Mouse (Mus musculus) neural tube, embryonic 14.5 days (tissue): ENCODE results near the gene Tmem254c. TPM values are rescaled to one million over a fixed set of nuclear protein-coding genes. Genes with fewer than 3 reads are reported as not detected.
"Not testable (repeated sequence)": the region's sequence is repeated elsewhere in the genome, so short reads cannot be mapped to it uniquely, and the experiment has no call there.

Source experiments
- ATAC-seq: fragments of 200-750 bp; cut with Nextera tagmentation; 2 replicates; pipeline ENCODE4 v1.8.0; 2017; ENCODE audit warnings: low read depth, mild to moderate bottlenecking, moderate TSS enrichment, moderate library complexity
- H3K27ac ChIP-seq: fragments of 300-500 bp; sonication (generic); 2 replicates; pipeline ENCODE4 v1.5.1; 2014; ENCODE audit warnings: low read depth, mild to moderate bottlenecking, control low read depth, low read length, moderate library complexity, mixed read lengths
- H3K27me3 ChIP-seq: fragments of 300-500 bp; sonication (generic); 2 replicates; pipeline ENCODE4 v1.6.1; 2014; ENCODE audit warnings: low read length; ENCODE audit not compliant: control insufficient read depth, insufficient read depth
- H3K36me3 ChIP-seq: fragments of 300-500 bp; sonication (generic); 2 replicates; pipeline ENCODE4 v1.6.1; 2014; ENCODE audit warnings: low read length, mixed read lengths; ENCODE audit not compliant: control insufficient read depth, insufficient read depth
- H3K4me1 ChIP-seq: fragments of 300-500 bp; sonication (generic); 2 replicates; pipeline ENCODE4 v1.6.1; 2014; ENCODE audit warnings: low read length; ENCODE audit not compliant: control insufficient read depth, insufficient read depth
- H3K4me2 ChIP-seq: fragments of 300-500 bp; sonication (generic); 2 replicates; pipeline ENCODE4 v1.6.1; 2014; ENCODE audit warnings: mild to moderate bottlenecking, low read depth, low read length, control low read depth
- H3K4me3 ChIP-seq: fragments of 300-500 bp; sonication (generic); 2 replicates; pipeline ENCODE4 v1.5.1; 2014; ENCODE audit warnings: low read depth, low read length, control low read depth, mixed read lengths
- H3K9ac ChIP-seq: fragments of 300-500 bp; sonication (generic); replicated peaks from 2 replicates; pipeline ENCODE4 v1.6.1; 2014; ENCODE audit warnings: low read depth, mild to moderate bottlenecking, control low read depth, low read length, mixed read lengths
- H3K9me3 ChIP-seq: fragments of 300-500 bp; sonication (generic); 2 replicates; pipeline ENCODE4 v1.6.1; 2016; ENCODE audit warnings: low read length; ENCODE audit not compliant: control insufficient read depth
- WGBS: fragments of 180-500 bp; shearing (Covaris S2); extraction: QIAGEN DNeasy Blood & Tissue Kit; methylation state at CpG from one replicate; pipeline ENCODE4 v1.1.7; 2014; 5-methylcytosine and 5-hydroxymethylcytosine counted together
- polyA plus RNA-seq: library from polyadenylated mRNA; unstranded; fragments of >200 nt; fragmentation: Nextera tagmentation; extraction: Ambion mirVana; gene quantifications from 2 replicates; pipeline ENCODE4 v1.2.1, GENCODE M21; 2014

Tmem254c gene
- polyA plus RNA-seq, 1 experiment from 2014 or later = 17.4 TPM

DNA sequence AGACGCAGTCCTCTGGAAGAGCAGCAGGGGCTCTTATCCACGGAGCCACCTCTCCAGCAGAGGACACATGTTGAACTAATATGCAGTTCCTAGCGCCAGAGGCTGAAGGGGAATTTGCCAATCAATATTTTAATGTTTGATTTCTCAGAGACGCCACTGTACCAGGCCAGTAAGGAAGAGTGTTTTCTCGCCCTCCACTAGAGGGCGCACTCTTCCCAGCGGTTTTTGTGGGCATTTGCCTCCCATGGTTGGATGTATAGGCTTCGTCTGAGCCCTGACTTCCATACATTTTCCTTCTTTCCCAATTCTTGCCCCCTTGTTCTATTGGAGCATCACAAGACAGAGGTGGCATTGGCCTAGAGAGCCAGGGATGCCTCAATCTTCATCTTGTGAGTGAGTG is 20.1 kb downstream of the Tmem254c start:
- ATAC-seq, H3K36me3 ChIP-seq, H3K9ac ChIP-seq, H3K4me3 ChIP-seq, H3K27me3 ChIP-seq, H3K27ac ChIP-seq, H3K4me2 ChIP-seq, H3K4me1 ChIP-seq, H3K9me3 ChIP-seq: not testable (repeated sequence)
- no CpG with 5 or more reads among the region's 8 CpGs for WGBS

DNA sequence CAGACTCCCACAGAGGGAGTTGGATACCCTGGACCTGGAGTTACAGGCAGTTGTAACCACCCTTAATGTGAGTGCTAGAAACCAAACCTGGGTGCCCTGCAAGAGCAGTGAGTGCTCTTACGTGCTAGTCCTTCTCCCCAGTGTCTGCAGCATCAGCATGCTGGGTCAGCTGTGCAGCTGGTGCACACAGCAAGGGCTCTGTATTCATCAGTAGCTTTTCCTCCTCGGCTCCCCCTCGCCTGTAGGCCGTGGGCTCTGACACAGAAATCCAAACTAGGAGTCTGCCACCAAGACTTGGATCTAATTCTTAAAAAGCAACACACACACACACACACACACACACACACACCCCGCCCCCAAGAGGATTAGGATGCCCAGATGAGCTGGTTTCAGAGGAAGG is 22.1 kb downstream of the Tmem254c start:
- not testable (repeated sequence) for H3K27me3 ChIP-seq, H3K4me1 ChIP-seq, H3K4me2 ChIP-seq, H3K27ac ChIP-seq, H3K36me3 ChIP-seq, ATAC-seq, H3K4me3 ChIP-seq, H3K9me3 ChIP-seq, H3K9ac ChIP-seq
- no CpG with 5 or more reads among the region's 5 CpGs for WGBS

DNA sequence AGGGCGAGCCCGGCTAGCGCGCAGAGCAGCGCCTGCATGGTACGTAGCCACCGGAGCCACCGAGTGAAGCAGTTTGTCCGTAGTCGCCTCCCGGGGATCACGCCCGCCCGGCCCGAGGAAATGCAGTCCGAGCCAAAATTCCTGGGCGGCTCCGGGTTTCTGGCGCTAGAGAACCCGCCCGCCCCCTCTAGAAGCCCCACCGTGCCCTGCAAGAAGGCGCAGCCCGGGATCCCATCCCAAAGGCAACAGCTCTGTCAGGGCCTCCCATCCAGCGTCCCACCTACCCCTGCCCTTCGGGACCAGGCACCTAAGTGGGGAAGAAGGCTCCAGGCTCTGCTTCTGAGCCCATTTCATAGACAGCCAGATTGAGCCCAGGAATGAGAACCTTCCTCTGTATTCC is 24.5 kb downstream of the Tmem254c start, which contains the start of gene Gm9780:
TSS of gene Gm9780 (minus strand) at position 101 of the 400 bp plus-strand sequence.
- not testable (repeated sequence) for H3K27me3 ChIP-seq, H3K9me3 ChIP-seq, H3K9ac ChIP-seq, H3K4me3 ChIP-seq, H3K36me3 ChIP-seq, H3K4me1 ChIP-seq, H3K27ac ChIP-seq, ATAC-seq, H3K4me2 ChIP-seq
- WGBS = no CpG with 5 or more reads among the region's 26 CpGs

DNA sequence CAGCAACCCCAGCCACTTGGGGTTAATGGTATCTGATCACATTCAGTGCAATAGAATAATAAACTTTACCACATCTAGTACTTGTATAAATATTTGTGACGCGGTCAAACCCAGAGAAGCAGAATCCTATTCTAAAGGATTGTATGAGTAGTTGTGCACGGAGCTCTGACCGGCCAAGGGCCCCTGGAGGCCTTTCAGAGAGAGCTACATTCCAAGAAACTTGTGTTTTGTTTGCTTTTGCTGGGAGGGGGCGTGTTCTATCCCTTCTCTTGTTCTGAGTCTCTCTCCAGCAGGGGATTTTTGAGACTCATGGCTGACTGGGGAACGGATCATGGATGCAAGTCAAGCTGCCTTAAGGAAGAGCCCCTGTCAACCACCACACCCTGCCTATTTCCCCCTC is 31.7 kb downstream of the Tmem254c start:
- not testable (repeated sequence) for H3K4me2 ChIP-seq, ATAC-seq, H3K36me3 ChIP-seq, H3K27ac ChIP-seq, H3K9me3 ChIP-seq, H3K9ac ChIP-seq, H3K4me1 ChIP-seq, H3K27me3 ChIP-seq, H3K4me3 ChIP-seq
- WGBS = no CpG with 5 or more reads among the region's 6 CpGs

DNA sequence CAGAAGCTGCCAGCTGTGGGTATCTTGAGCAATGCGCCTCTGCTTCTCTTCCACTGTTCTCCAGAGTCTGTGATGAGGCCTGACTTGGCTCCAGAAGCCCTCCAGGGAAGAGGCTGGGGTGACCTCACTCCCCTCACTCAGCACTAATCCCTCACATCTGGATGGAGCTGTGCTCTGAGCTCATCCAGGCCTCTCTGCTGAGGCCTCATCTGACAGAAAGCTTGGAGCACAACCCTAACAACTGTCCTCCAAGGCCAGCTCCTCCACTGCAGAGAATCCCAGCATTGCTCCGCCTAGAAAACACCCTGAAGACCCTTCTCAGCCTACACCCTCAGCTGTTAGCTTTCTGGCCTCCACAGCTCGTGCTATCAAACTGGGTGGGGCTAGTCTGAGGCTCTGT is 32.8 kb downstream of the Tmem254c start:
- not testable (repeated sequence) for H3K36me3 ChIP-seq, H3K27me3 ChIP-seq, H3K4me3 ChIP-seq, ATAC-seq, H3K9me3 ChIP-seq, H3K4me2 ChIP-seq, H3K4me1 ChIP-seq, H3K9ac ChIP-seq, H3K27ac ChIP-seq
- no CpG with 5 or more reads among the region's 3 CpGs for WGBS

DNA sequence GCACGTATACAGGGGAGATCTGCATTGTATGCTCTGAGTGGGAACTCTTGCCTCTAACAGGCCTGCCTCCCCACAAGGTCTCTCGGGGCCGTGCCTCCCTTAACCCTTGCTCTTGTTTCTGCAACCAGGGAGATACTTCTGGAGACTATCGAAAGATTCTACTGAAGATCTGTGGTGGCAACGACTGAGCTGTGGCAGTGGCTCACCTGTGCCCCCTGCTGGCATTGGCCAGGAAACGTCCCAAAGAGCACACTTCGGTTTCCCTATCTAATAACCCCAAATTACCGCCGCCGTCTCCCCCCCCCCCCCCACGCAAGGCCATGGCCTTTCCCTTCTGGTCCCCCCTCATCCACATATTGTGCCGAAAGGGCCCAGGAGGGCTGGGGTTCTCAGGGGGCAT is 41.5 kb downstream of the Tmem254c start:
- WGBS = no CpG with 5 or more reads among the region's 12 CpGs
- not testable (repeated sequence) for H3K4me3 ChIP-seq, H3K9me3 ChIP-seq, H3K36me3 ChIP-seq, H3K9ac ChIP-seq, H3K4me2 ChIP-seq, H3K27ac ChIP-seq, H3K27me3 ChIP-seq, H3K4me1 ChIP-seq, ATAC-seq

DNA sequence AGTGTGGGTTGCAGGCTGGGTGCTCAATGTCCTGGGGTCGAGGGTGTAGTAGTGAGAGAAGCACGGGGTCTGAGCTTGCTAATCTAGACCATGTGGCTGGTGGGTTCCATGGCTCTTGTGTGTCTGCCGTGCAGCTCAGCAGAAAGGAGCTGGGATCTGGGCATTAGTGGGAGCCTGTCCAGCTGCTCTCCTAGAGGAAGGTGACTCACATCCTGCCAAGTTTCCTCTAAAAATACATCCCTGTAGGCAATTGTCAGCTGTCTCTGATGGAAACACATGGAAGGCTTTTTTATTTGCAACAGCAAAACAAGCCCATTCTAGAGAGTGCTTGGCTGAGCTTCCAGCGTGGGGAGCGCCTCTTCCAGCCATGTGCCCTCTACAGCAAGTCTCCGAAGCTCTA is 44.3 kb downstream of the Tmem254c start:
- not testable (repeated sequence) for H3K4me3 ChIP-seq, H3K4me2 ChIP-seq, H3K9me3 ChIP-seq, H3K27ac ChIP-seq, H3K36me3 ChIP-seq, H3K9ac ChIP-seq, H3K27me3 ChIP-seq, H3K4me1 ChIP-seq, ATAC-seq
- WGBS = no CpG with 5 or more reads among the region's 6 CpGs

DNA sequence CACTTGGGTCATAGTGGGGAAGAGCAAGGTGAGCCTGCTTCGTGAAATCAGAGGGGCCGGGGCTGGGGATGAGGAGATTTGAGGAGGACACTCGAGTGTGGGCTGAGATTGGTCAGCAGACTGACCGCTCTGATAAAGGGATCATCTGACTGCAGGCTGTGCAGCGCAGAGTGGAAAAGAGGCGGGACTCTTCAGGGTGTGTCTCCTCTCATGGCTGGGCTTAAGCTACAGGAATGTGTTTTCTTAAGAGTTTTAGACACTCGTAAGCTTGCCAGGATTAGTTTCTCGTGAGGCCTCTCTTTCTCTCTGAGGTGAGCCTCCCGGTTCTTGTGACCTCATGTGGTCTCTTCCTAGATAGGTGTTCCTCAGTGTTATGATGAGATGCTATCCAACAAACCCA is 45.6 kb downstream of the Tmem254c start:
- ATAC-seq, H3K4me2 ChIP-seq, H3K4me3 ChIP-seq, H3K36me3 ChIP-seq, H3K27me3 ChIP-seq, H3K27ac ChIP-seq, H3K4me1 ChIP-seq, H3K9ac ChIP-seq, H3K9me3 ChIP-seq: not testable (repeated sequence)
- WGBS = no CpG with 5 or more reads among the region's 9 CpGs

DNA sequence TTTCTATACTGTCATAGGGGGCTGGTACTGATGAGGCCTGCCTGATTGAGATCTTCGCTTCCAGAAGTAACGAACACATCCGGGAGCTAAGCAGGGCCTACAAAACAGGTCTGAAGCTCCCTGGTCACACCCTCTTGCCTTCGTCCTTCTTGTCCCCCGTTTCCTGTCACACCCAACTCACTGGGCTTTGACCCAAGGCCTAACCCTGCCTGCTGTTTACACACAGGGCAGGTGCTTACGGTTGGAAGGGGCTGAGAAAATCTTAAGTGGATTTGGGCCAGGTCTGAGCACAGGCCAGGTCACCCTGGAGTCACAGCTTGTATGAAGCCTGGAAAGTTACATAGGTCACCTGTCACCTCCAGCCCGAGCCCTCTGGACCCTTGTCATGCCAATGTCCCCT is 50.7 kb downstream of the Tmem254c start:
- not testable (repeated sequence) for H3K4me2 ChIP-seq, H3K27me3 ChIP-seq, H3K4me3 ChIP-seq, H3K36me3 ChIP-seq, H3K27ac ChIP-seq, H3K9ac ChIP-seq, ATAC-seq, H3K4me1 ChIP-seq, H3K9me3 ChIP-seq
- no CpG with 5 or more reads among the region's 7 CpGs for WGBS
